Comparison of ENCODE assay signal across 25 mouse cellular contexts in genomic region chrX:101481604-101482350, GRCm38 (mm10). TPM values are rescaled to one million over a fixed set of nuclear protein-coding genes. Genes with fewer than 3 reads are reported as not detected.
DNase-seq lines count a peak whose midpoint lies in the region; ATAC-seq and TF ChIP-seq lines count a peak whose summit lies in the region.
"Had no signal": no experiment of that assay in that cellular context is flagged by ENCODE, and none has a peak within 500 bp of the region (broad histone marks: within the 10 kb centered on the region; RNA-seq: fewer than 3 reads in every experiment).

No protein-coding gene starts in this region.

- H3K36me3 ChIP-seq in ES-Bruce4 (ENCODE audit: control insufficient read depth, insufficient read depth, low read length, poor library complexity, severe bottlenecking), result no peaks in the 10 kb centered on the region
- H3K36me3 ChIP-seq in ES-E14 (ENCODE audit: control insufficient read depth, insufficient read depth, low read length, poor library complexity, severe bottlenecking), result no peaks in the 10 kb centered on the region
- H3K36me3 ChIP-seq: forebrain, embryonic 15.5 days had no signal

- peak; percentile 100 for TF ChIP-seq EP300 in ES-Bruce4 (IDR thresholded peaks at IDR 0.05; ENCODE audit: insufficient read depth, low read depth, low read length)

- peaks cover 5% of the 10 kb centered on the region for H3K4me1 ChIP-seq in ES-Bruce4 (ENCODE audit: control insufficient read depth, insufficient read depth, low read length)
- peaks cover 4 to 5% of the 10 kb centered on the region in 2 experiments; a peak in 2 of 4 replicates for H3K4me1 ChIP-seq in ES-E14 (ENCODE audit: control insufficient read depth in 2 of 2, insufficient read depth in 2 of 2, low read length in 2 of 2, poor library complexity in 1 of 2)
- H3K4me1 ChIP-seq: embryonic facial prominence, embryonic 12.5 days; forebrain, embryonic 13.5 days; forebrain, embryonic 15.5 days had no signal

- DNase-seq in ES-E14 (ENCODE audit: low read depth, low spot score), result peak; percentile 77
- DNase-seq in R1 (ENCODE audit: low read depth, low spot score), result peak; percentile 97
- peak; percentile 94 for DNase-seq in ZHBTc4 (ENCODE audit: low read depth, low spot score)
- no peak for DNase-seq in left cerebral cortex, adult 8-10 months (ENCODE audit: low spot score in 2 of 2)
- no peak for DNase-seq in thymus, postnatal 0 days (ENCODE audit: low spot score)
- DNase-seq: adrenal gland, adult 2 months; adrenal gland, postnatal 10 days; adrenal gland, postnatal 25 days; B cell, adult 2 months; cerebellum, adult 11 months; cerebellum, adult 18-20 months; cerebellum, adult 8-10 months; cerebellum, adult 9-11 months; cerebellum, postnatal 14 days; cerebellum, postnatal 36 days; embryo, embryonic 11 days; forebrain, postnatal 0 days had no signal

- no peak for ATAC-seq in megakaryocyte, adult 5-6 weeks (ENCODE audit: poor library complexity, severe bottlenecking)
- ATAC-seq: CD4-positive, CD25-positive, alpha-beta regulatory T cell, adult 4 months; forebrain, embryonic 13.5 days; forebrain, embryonic 15.5 days; forebrain, postnatal 0 days; Patski had no signal

- no peak overlapping the region for H3K4me3 ChIP-seq in ES-Bruce4 (ENCODE audit: low read depth, low read length)
- H3K4me3 ChIP-seq in ES-E14 (ENCODE audit: insufficient read depth in 1 of 2, low read depth in 1 of 2, low read length in 2 of 2, poor library complexity in 1 of 2, severe bottlenecking in 1 of 2), result no peak overlapping the region
- H3K4me3 ChIP-seq: embryonic facial prominence, embryonic 12.5 days; forebrain, embryonic 13.5 days; forebrain, embryonic 15.5 days had no signal

- no peaks in the 10 kb centered on the region for H3K27me3 ChIP-seq in ES-Bruce4 (ENCODE audit: control insufficient read depth, insufficient read depth, low read length, poor library complexity, severe bottlenecking)
- H3K27me3 ChIP-seq: CH12.LX; embryonic facial prominence, embryonic 12.5 days; forebrain, embryonic 13.5 days; forebrain, embryonic 15.5 days had no signal

- in situ Hi-C loops in ES-E14 (cut with MboI; ENCODE audit: low sequenced_read_pairs in 2 of 2, unreplicated experiment in 2 of 2), result no loop called here

- H3K9me3 ChIP-seq in ES-Bruce4 (replicated peaks; ENCODE audit: control insufficient read depth, insufficient read depth, low read length, poor library complexity, severe bottlenecking) (no peaks in the 10 kb centered on the region), ES-E14 (ENCODE audit: control insufficient read depth, insufficient read depth, low read depth, low read length) (no peaks in the 10 kb centered on the region)
- H3K9me3 ChIP-seq: embryonic facial prominence, embryonic 12.5 days; forebrain, embryonic 13.5 days; forebrain, embryonic 15.5 days had no signal

- TF ChIP-seq POLR2A in ES-Bruce4 (IDR thresholded peaks at IDR 0.05; ENCODE audit: insufficient read depth, low read length), result no peak

- peak overlapping the region; percentile 96 for H3K27ac ChIP-seq in ES-Bruce4 (ENCODE audit: insufficient read depth, low read length)
- H3K27ac ChIP-seq in ES-E14 (ENCODE audit: insufficient read depth, low read depth, low read length, poor library complexity, severe bottlenecking), result peak overlapping the region; percentile 89
- H3K27ac ChIP-seq: embryonic facial prominence, embryonic 12.5 days; forebrain, embryonic 13.5 days; forebrain, embryonic 15.5 days had no signal

- H3K9ac ChIP-seq in ES-Bruce4 (ENCODE audit: low read depth, poor library complexity, severe bottlenecking) (no peak overlapping the region), ES-E14 (ENCODE audit: insufficient read depth, low read depth, low read length, poor library complexity, severe bottlenecking) (peak overlapping the region; percentile 15; the same call in 1 of the 2 replicates)
- H3K9ac ChIP-seq: embryonic facial prominence, embryonic 12.5 days; forebrain, embryonic 13.5 days; forebrain, embryonic 15.5 days; forebrain, postnatal 0 days had no signal

- no peak for TF ChIP-seq CTCF in ES-Bruce4 (IDR thresholded peaks at IDR 0.05; ENCODE audit: low read depth, low read length)

TF ChIP-seq in ES-E14, 5 proteins besides CTCF, POLR2A, EP300 and RAD21:
- TF ChIP-seq ZC3H11A (IDR thresholded peaks at IDR 0.05; ENCODE audit: borderline replicate concordance, low read depth, low read length) (no peak), MAFK (IDR thresholded peaks at IDR 0.05; ENCODE audit: insufficient read depth, low read depth, low read length) (peak; percentile 72), ZNF384 (IDR thresholded peaks at IDR 0.05; ENCODE audit: low read depth, low read length) (no peak), HCFC1 (IDR thresholded peaks at IDR 0.05; ENCODE audit: borderline replicate concordance, insufficient read depth, low read length) (no peak), CHD2 (IDR thresholded peaks at IDR 0.05; ENCODE audit: low read depth, low read length) (no peak; the same call in 1 of the 2 replicates)

RNA-seq across cellular contexts. Expression of gene Itgb1bp2, which starts 32.9 kb away (rescaled TPM):
- 2.2 and 2.3 TPM in 2 replicates for polyA plus RNA-seq in ES-Bruce4 (2011; ENCODE audit: insufficient read depth, insufficient read length, low read depth, missing spikeins)
- 2.2 and 2.8 TPM in 2 replicates for total RNA-seq in ES-E14 (2012; rRNA removed)
- 1 to 10 TPM in 2 of 4 experiments, under 1 TPM in 2; 0.42 to 1.7 (median 1.0) TPM for total RNA-seq in left cerebral cortex, adult 8-10 months (2022)
- polyA plus RNA-seq in thymus, postnatal 0 days (2015; fragmentation: Nextera tagmentation; extraction: Ambion mirVana), result 1.1 and 1.2 TPM in 2 replicates
- total RNA-seq in megakaryocyte, adult 5-6 weeks (2015), result 0.11 and 1.5 TPM in 2 replicates
- total RNA-seq in megakaryocyte, adult 5-6 weeks (2017), result 0.29 and 1.2 TPM in 2 replicates

RNA-seq across cellular contexts. Expression of gene Taf1, which starts 50.8 kb away (rescaled TPM):
- 42.4 and 49.5 TPM in 2 replicates for polyA plus RNA-seq in ES-Bruce4 (2011; ENCODE audit: insufficient read depth, insufficient read length, low read depth, missing spikeins)
- 40.9 and 47.0 TPM in 2 replicates for total RNA-seq in ES-E14 (2012; rRNA removed)
- total RNA-seq in left cerebral cortex, adult 8-10 months (2022), result 10 to 100 TPM; 47.2 to 50.1 (median 48.3) TPM
- 7.2 and 8.8 TPM in 2 replicates for polyA plus RNA-seq in thymus, postnatal 0 days (2015; fragmentation: Nextera tagmentation; extraction: Ambion mirVana)
- total RNA-seq in megakaryocyte, adult 5-6 weeks (2015), result 36.5 and 37.6 TPM in 2 replicates
- total RNA-seq in megakaryocyte, adult 5-6 weeks (2017), result 46.7 and 56.9 TPM in 2 replicates

RNA-seq across cellular contexts. Expression of gene Nono, which starts 52.7 kb away (rescaled TPM):
- 464 and 501 TPM in 2 replicates for polyA plus RNA-seq in ES-Bruce4 (2011; ENCODE audit: insufficient read depth, insufficient read length, low read depth, missing spikeins)
- 259 and 271 TPM in 2 replicates for total RNA-seq in ES-E14 (2012; rRNA removed)
- 100 to 1,000 TPM; 111 to 132 (median 113) TPM for total RNA-seq in left cerebral cortex, adult 8-10 months (2022)
- polyA plus RNA-seq in thymus, postnatal 0 days (2015; fragmentation: Nextera tagmentation; extraction: Ambion mirVana), result 313 and 367 TPM in 2 replicates
- 190 and 195 TPM in 2 replicates for total RNA-seq in megakaryocyte, adult 5-6 weeks (2015)
- 374 and 382 TPM in 2 replicates for total RNA-seq in megakaryocyte, adult 5-6 weeks (2017)

Comparison
In these comparisons a context has a peak if more than half of its experiments do, and no peak if none do; other contexts are left out.
1. DNase-seq: peak in ES-E14 (single experiment), R1 (single experiment) and ZHBTc4 (single experiment); none in left cerebral cortex, adult 8-10 months (0 of 2) and thymus, postnatal 0 days (single experiment).